Mouse (Mus musculus) left cerebral cortex, postnatal 4 days (tissue): ENCODE data around the gene Ptcd3. TPM values are rescaled to one million over a fixed set of nuclear protein-coding genes. Genes with fewer than 3 reads are reported as not detected.
"Not testable (repeated sequence)": the region's sequence is repeated elsewhere in the genome, so short reads cannot be mapped to it uniquely, and the experiment has no call there.

Experiments
- DNase-seq: peaks from one replicate; pipeline ENCODE4 v3.0.0-alpha.2; 2022
- intact Hi-C: fragments of 180-260 bp; cut with DNase I; formaldehyde crosslinking; loops from one replicate; pipeline ENCODE4 v1.15.1; 2025
- total RNA-seq, 2 experiments: library from RNA; stranded (reverse); gene quantifications; 2 replicates each; pipeline ENCODE4 v1.2.3; 2021

Ptcd3 gene
- total RNA-seq, 2 experiments from 2014 or later, result 77.3 to 80.5 TPM

GRCm38 (mm10) chr6:71877965-71878760, 30.4 kb downstream of the Ptcd3 start:
- intact Hi-C loops, result loop anchor here (10.0 kb wide), 1 partner anchor 273 kb away; no protein-coding TSS in a partner anchor
- no peak for DNase-seq

GRCm38 (mm10) chr6:71871396-71871795, 37.2 kb downstream of the Ptcd3 start:
- DNase-seq, result no peak
- intact Hi-C loops, result loop anchor here (10.0 kb wide), 1 partner anchor 267 kb away; no protein-coding TSS in a partner anchor

GRCm38 (mm10) chr6:71868809-71869208, 39.7 kb downstream of the Ptcd3 start:
- no peak for DNase-seq
- intact Hi-C loops, result no loop called here

DNA sequence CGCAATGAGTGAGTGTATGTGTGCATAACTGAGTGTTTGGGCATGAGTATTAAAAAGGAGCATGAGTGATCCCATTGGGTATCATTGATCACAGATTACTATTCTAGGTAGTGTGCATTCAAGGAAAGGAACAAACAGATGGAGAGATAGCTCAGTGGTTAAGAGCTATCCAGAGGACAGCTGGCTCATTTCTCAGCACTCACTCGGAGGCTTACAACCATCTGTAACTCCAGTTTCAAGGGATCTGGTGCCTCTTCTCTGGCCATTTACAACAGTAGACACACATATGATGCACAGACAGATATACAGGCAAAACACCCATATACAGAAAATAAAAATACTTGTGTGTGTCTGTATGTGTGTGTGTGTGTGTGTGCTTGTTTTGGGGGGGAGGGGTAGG, 40.8 kb downstream of the Ptcd3 start:
- intact Hi-C loops, result no loop called here
- no peak for DNase-seq

DNA sequence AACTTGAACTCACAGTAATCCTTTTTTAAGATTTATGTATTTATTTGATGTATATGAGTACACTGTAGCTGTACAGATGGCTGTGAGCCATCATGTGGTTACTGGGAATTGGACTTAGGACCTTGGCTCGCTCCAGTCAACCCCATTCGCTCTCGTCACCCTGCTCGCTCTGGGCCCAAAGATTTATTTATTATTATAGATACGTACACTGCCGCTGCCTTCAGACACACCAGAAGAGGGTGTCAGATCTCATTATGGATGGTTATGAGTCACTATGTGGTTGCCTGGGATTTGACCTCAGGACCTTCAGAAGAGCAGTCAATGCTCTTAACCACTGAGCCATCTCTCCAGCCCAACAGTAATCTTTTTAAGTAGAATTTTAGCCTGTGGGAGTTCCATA, 61.6 kb downstream of the Ptcd3 start:
- DNase-seq, intact Hi-C loops: not testable (repeated sequence)

- intact Hi-C loops, result no loop called here
- DNase-seq, result no peak
These were observed 67.8 kb downstream of the Ptcd3 start for GRCm38 (mm10) chr6:71840597-71841290.

- intact Hi-C loops, result no loop called here
- no peak for DNase-seq
These were observed 68.7 kb downstream of the Ptcd3 start for GRCm38 (mm10) chr6:71839815-71840214.

DNA sequence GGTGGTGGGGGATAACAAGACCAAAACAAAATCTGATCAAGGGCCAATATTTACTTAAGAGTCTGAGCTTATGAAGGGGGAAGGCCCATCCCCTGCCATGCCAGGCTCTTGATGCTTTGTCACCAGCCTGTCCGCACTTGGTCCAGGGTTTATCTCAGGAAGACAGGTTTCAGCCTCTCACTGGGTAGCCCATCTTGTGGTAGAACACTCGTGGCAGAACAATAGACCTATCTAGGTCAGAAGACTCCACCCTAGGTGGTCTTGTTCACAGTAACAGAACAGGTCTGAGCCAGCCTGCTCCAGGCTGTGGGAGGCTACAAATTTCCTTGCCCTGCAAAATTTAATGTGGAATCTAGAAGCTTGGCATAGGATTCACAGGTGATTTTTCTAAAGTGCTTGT, 71.7 kb downstream of the Ptcd3 start:
- intact Hi-C loops, result no loop called here

DNA sequence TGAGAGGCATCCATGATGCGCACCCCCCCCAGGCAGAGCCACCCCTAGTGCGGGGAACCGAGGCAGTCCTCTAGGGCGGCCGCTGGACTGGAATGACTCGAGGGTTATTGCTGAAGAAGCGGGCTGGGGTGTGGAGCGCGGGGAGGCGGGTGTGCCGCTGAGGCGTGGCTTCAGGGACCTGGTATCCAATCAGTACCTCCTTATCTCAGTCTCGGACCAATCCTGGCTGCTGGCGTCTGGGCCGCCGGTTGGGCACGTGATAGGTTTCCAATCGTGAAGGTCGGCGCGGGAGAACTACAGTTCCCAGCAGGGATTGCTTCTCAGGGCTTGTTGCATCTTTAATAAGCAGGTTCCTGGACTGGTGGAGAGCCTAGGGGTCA, 77.0 kb downstream of the Ptcd3 start:
- DNase-seq, result peak; percentile 96
- intact Hi-C loops, result no loop called here

More for the DNA sequence above, 71.7 kb downstream of the Ptcd3 start:
- no peak for DNase-seq

DNA sequence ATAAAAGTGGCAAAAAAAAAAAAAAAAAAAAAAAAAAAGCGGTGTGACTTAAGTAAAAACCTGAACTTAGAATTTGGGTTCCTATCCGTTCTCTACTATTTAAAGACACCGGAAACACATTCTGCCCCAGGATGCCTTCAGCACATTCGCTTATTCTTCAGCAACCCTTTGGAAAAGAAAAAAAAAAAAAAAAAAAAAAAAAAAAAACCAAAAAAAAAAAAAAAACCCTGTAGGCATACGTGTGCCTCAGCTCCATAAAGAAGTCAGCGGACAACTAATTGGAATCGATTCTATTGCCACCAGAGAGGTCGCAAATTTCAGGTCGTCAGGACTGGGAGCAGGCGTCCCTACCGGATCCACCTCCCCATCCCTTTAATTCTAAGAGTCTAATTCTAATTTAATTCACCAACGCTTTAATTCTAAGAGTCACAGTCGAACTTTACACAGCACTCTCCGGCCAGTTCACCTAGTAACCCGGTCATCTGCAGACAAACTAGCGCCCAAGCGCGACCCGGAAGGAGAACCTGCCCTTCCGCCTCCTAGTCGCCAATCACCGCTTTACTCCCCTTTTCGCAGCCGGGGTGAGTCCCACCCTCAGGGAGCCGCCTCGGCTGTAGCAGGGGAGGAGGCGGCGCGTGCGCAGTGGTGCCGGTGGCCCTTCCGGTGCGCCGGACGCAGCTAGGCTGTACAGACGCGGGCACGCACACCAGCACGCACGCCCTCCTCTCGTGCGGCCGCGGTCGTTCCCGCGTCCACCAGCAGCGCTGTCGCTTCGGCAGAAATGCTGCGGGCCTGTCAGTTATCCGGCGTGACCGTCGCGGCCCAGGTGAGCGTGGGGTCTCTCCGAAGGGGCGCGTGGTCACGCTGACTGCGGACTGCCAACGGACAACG, 77.6 kb downstream of the Ptcd3 start, which contains the start of gene Immt:
Gene Immt, plus strand, starts transcription at position 642 of the 891 bp plus-strand sequence.
- DNase-seq, result peak; percentile 99
- intact Hi-C loops, result no loop called here

Other genes with a start within 250 kb of the Ptcd3 start
- 100 to 1,000 TPM; 223 to 225 TPM for gene Reep1, start 201.2 kb downstream of the Ptcd3 start, total RNA-seq
- 10 to 100 TPM; 28.3 to 29.0 TPM for gene Mrpl35, start 81.8 kb downstream of the Ptcd3 start, total RNA-seq
- 100 to 1,000 TPM; 133 to 134 TPM for gene Immt, start 77.4 kb downstream of the Ptcd3 start, total RNA-seq
- gene Polr1a, start 303 bp upstream of the Ptcd3 start, total RNA-seq, result 10 to 100 TPM; 36.7 to 40.3 TPM
- 10 to 100 TPM; 55.3 to 63.6 TPM for gene St3gal5, start 188.8 kb upstream of the Ptcd3 start, total RNA-seq